Mouse (Mus musculus) MEL (cell line): ENCODE measurements at regions not wholly inside any gene's neighbourhood (a gene's known extent, or its start where the extent isn't known, plus 50 kb on each side); places are given as distances from the start of the nearest gene placed in this dataset.
"Not testable (repeated sequence)": the region's sequence is repeated elsewhere in the genome, so short reads cannot be mapped to it uniquely, and the experiment has no call there.

Source experiments
- DNase-seq: peaks from one replicate; pipeline ENCODE4 v3.0.0; 2011; ENCODE audit warnings: low read depth, low spot score
- H3K27ac ChIP-seq: 2 replicates; pipeline ENCODE4 v1.5.1; 2012; ENCODE audit warnings: low read depth, mild to moderate bottlenecking, control low read depth, low read length, moderate library complexity; ENCODE audit not compliant: control insufficient read depth
- H3K27me3 ChIP-seq, 2 experiments: fragments of 150-350 bp in 1 of 2; sonication (generic) in 1 of 2; 2 replicates each; pipeline ENCODE4 v1.6.1; 2012; ENCODE audit warnings: low read length in 2 of 2, mild to moderate bottlenecking in 2 of 2, improper control_type of control experiment in 1 of 2, moderate library complexity in 1 of 2; ENCODE audit not compliant: insufficient read depth in 2 of 2, control insufficient read depth in 1 of 2
- H3K36me3 ChIP-seq, 2 experiments: 2 replicates each; pipeline ENCODE4 v1.6.1; 2012 to 2014; ENCODE audit warnings: low read length in 2 of 2, improper control_type of control experiment in 1 of 2, inconsistent platforms in 1 of 2, mild to moderate bottlenecking in 1 of 2; ENCODE audit not compliant: insufficient read depth in 2 of 2, control insufficient read depth in 1 of 2
- H3K4me1 ChIP-seq, 2 experiments: fragments of 150-350 bp in 1 of 2; sonication (generic) in 1 of 2; 2 replicates each; pipeline ENCODE4 v1.6.1; 2012; ENCODE audit warnings: low read length in 2 of 2, improper control_type of control experiment in 1 of 2, mild to moderate bottlenecking in 1 of 2; ENCODE audit not compliant: insufficient read depth in 2 of 2, control insufficient read depth in 1 of 2
- H3K4me3 ChIP-seq, 2 experiments: fragments of 150-350 bp in 1 of 2; sonication (generic) in 1 of 2; 2 replicates each; pipeline ENCODE4 v1.5.1; 2012; ENCODE audit warnings: low read depth in 2 of 2, low read length in 2 of 2, mild to moderate bottlenecking in 2 of 2, moderate library complexity in 2 of 2, control low read depth in 1 of 2, improper control_type of control experiment in 1 of 2; ENCODE audit not compliant: control insufficient read depth in 1 of 2, insufficient read depth in 1 of 2
- H3K79me2 ChIP-seq: 2 replicates; pipeline ENCODE4 v1.6.1; 2012; ENCODE audit warnings: mild to moderate bottlenecking, low read length, moderate library complexity; ENCODE audit not compliant: control insufficient read depth, poor library complexity, insufficient read depth
- H3K9ac ChIP-seq: 2 replicates; pipeline ENCODE4 v1.6.1; 2012; ENCODE audit warnings: low read depth, mild to moderate bottlenecking, control low read depth, low read length, moderate library complexity; ENCODE audit not compliant: control insufficient read depth, poor library complexity, severe bottlenecking
- H3K9me3 ChIP-seq: fragments of 150-350 bp; sonication (generic); replicated peaks from 2 replicates; pipeline ENCODE4 v1.6.1; 2012; ENCODE audit warnings: mild to moderate bottlenecking, low read length, improper control_type of control experiment, moderate library complexity; ENCODE audit not compliant: insufficient read depth
- CTCF ChIP-seq, 3 experiments: IDR thresholded peaks in 2 of 3; conservative IDR thresholded peaks in 1 of 3; 2 replicates each; pipeline ENCODE4 v1.5.1; 2011 to 2012; ENCODE audit warnings: low read length in 3 of 3, low read depth in 2 of 3, mild to moderate bottlenecking in 2 of 3, improper control_type of control experiment in 1 of 3, inconsistent platforms in 1 of 3, mixed read lengths in 1 of 3, moderate library complexity in 1 of 3; ENCODE audit not compliant: control insufficient read depth in 1 of 3, insufficient read depth in 1 of 3, poor library complexity in 1 of 3, severe bottlenecking in 1 of 3
- EP300 ChIP-seq, 2 experiments: IDR thresholded peaks; 2 replicates each; pipeline ENCODE4 v1.6.1; 2011; ENCODE audit warnings: improper control_type of control experiment in 2 of 2, low read length in 2 of 2, low read depth in 1 of 2, mild to moderate bottlenecking in 1 of 2
- GABPA ChIP-seq: IDR thresholded peaks from 2 replicates; pipeline ENCODE4 v1.6.1; 2012; ENCODE audit warnings: low read depth, mild to moderate bottlenecking, inconsistent platforms, low read length, improper control_type of control experiment, moderate library complexity
- GATA1 ChIP-seq: IDR thresholded peaks from 2 replicates; pipeline ENCODE4 v1.6.1; 2011; ENCODE audit warnings: low read depth, low read length, improper control_type of control experiment
- HCFC1 ChIP-seq: IDR thresholded peaks from 2 replicates; pipeline ENCODE4 v1.6.1; 2012; ENCODE audit warnings: low read depth, mild to moderate bottlenecking, inconsistent platforms, low read length, improper control_type of control experiment, moderate library complexity
- JUND ChIP-seq: IDR thresholded peaks from 2 replicates; pipeline ENCODE4 v1.6.1; 2011; ENCODE audit warnings: low read depth, mild to moderate bottlenecking, improper control_type of control experiment, low read length
- MAFK ChIP-seq: IDR thresholded peaks from 2 replicates; pipeline ENCODE4 v1.6.1; 2011; ENCODE audit warnings: low read depth, mild to moderate bottlenecking, low read length, improper control_type of control experiment, borderline replicate concordance
- MAZ ChIP-seq: IDR thresholded peaks from 2 replicates; pipeline ENCODE4 v1.6.1; 2012; ENCODE audit warnings: low read depth, mild to moderate bottlenecking, inconsistent platforms, low read length, improper control_type of control experiment
- MEF2A ChIP-seq: IDR thresholded peaks from 2 replicates; pipeline ENCODE4 v1.6.1; 2014; ENCODE audit warnings: low read depth, mild to moderate bottlenecking, inconsistent platforms, low read length, improper control_type of control experiment; ENCODE audit not compliant: poor library complexity, insufficient replicate concordance, severe bottlenecking; ENCODE audit errors: extremely low read depth
- MYC ChIP-seq: IDR thresholded peaks from 2 replicates; pipeline ENCODE4 v1.6.1; 2011; ENCODE audit warnings: low read depth, mild to moderate bottlenecking, low read length, improper control_type of control experiment, moderate library complexity
- NRF1 ChIP-seq: IDR thresholded peaks from 2 replicates; pipeline ENCODE4 v1.6.1; 2014; ENCODE audit warnings: low read depth, mild to moderate bottlenecking, inconsistent platforms, low read length, improper control_type of control experiment, moderate library complexity; ENCODE audit not compliant: poor library complexity, insufficient read depth, severe bottlenecking
- POLR2AphosphoS2 ChIP-seq: IDR thresholded peaks from 2 replicates; pipeline ENCODE4 v1.6.1; 2011; ENCODE audit warnings: low read length, improper control_type of control experiment
- RAD21 ChIP-seq: IDR thresholded peaks from 2 replicates; pipeline ENCODE4 v1.6.1; 2011; ENCODE audit warnings: mild to moderate bottlenecking, low read depth, low read length, improper control_type of control experiment
- RCOR1 ChIP-seq: IDR thresholded peaks from 2 replicates; pipeline ENCODE4 v1.6.1; 2012; ENCODE audit warnings: low read depth, mild to moderate bottlenecking, inconsistent platforms, low read length, improper control_type of control experiment
- SIN3A ChIP-seq: IDR thresholded peaks from 2 replicates; pipeline ENCODE4 v1.6.1; 2012; ENCODE audit warnings: low read length, improper control_type of control experiment, inconsistent platforms
- SMC3 ChIP-seq: IDR thresholded peaks from 2 replicates; pipeline ENCODE4 v1.6.1; 2011; ENCODE audit warnings: low read depth, low read length, improper control_type of control experiment
- TAL1 ChIP-seq: IDR thresholded peaks from 2 replicates; pipeline ENCODE4 v1.6.1; 2012; ENCODE audit warnings: mild to moderate bottlenecking, inconsistent platforms, low read length, moderate library complexity, mixed read lengths
- TCF12 ChIP-seq: IDR thresholded peaks from 2 replicates; pipeline ENCODE4 v1.6.1; 2014; ENCODE audit warnings: low read depth, mild to moderate bottlenecking, inconsistent platforms, low read length, improper control_type of control experiment, moderate library complexity
- USF1 ChIP-seq: IDR thresholded peaks from 2 replicates; pipeline ENCODE4 v1.6.1; 2014; ENCODE audit warnings: low read depth, mild to moderate bottlenecking, inconsistent platforms, low read length, improper control_type of control experiment, moderate library complexity
- ZMIZ1 ChIP-seq: IDR thresholded peaks from 2 replicates; pipeline ENCODE4 v1.6.1; 2012; ENCODE audit warnings: low read depth, mild to moderate bottlenecking, inconsistent platforms, low read length, improper control_type of control experiment, moderate library complexity
- ZNF384 ChIP-seq: IDR thresholded peaks from 2 replicates; pipeline ENCODE4 v1.6.1; 2012; ENCODE audit warnings: low read depth, mild to moderate bottlenecking, inconsistent platforms, low read length, improper control_type of control experiment

DNA sequence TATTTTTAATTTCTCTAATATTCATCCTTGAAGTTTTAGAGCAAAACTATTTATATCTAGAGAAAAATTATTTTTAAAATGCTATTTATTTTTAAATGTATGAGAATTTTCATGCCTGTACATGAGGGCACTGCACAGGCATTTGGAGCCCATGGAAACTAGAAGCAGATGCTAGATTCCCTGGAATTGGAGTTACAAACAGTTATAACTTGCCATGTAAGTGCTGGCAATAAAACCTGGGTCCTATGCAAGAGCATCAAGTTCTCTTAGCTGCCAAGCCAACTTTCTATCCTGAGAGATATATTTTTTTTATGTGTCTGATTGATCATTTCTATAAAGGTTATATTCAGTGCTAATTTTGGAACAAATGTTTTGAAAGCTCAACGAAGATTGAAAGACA lies 189.7 kb upstream of the St8sia4 start:
- no peak for DNase-seq
- TF ChIP-seq USF1, result no peak
- no peak for TF ChIP-seq MAZ
- TF ChIP-seq GATA1, result no peak
- no peak for TF ChIP-seq NRF1
- no peak for TF ChIP-seq MEF2A
- no peak for TF ChIP-seq SMC3
- TF ChIP-seq GABPA, result no peak
- TF ChIP-seq TCF12, result no peak
- TF ChIP-seq JUND, result no peak
- TF ChIP-seq ZMIZ1, result no peak
- TF ChIP-seq CTCF (IDR thresholded peaks at IDR 0.05 in 2 of 3, conservative IDR thresholded peaks at IDR 0.05 in 1 of 3; ENCODE audit: control insufficient read depth in 1 of 3, insufficient read depth in 1 of 3, low read depth in 2 of 3, low read length in 3 of 3, poor library complexity in 1 of 3, severe bottlenecking in 1 of 3), result no peak
- TF ChIP-seq POLR2AphosphoS2, result no peak
- no peak for TF ChIP-seq TAL1
- TF ChIP-seq ZNF384, result no peak
- TF ChIP-seq RAD21, result no peak
- no peak for TF ChIP-seq EP300 (IDR thresholded peaks at IDR 0.05; ENCODE audit: low read depth in 1 of 2, low read length in 2 of 2)
- no peak for TF ChIP-seq SIN3A
- TF ChIP-seq MYC, result no peak
- no peak for TF ChIP-seq RCOR1
- Histone ChIP-seq H3K4me1 (no peaks in the 10 kb centered on the region), H3K79me2 (no peaks in the 10 kb centered on the region), H3K27me3 (no peaks in the 10 kb centered on the region), H3K9ac (no peak overlapping the region), H3K9me3 (no peaks in the 10 kb centered on the region), H3K27ac (no peak overlapping the region), H3K4me3 (no peak overlapping the region), H3K36me3 (no peaks in the 10 kb centered on the region)

- Histone ChIP-seq H3K9ac (no peak overlapping the region), H3K9me3 (no peaks in the 10 kb centered on the region), H3K27ac (no peak overlapping the region), H3K4me3 (no peak overlapping the region), H3K27me3 (no peaks in the 10 kb centered on the region), H3K4me1 (no peaks in the 10 kb centered on the region), H3K79me2 (no peaks in the 10 kb centered on the region), H3K36me3 (no peaks in the 10 kb centered on the region)
- no peak for DNase-seq
- TF ChIP-seq SMC3 (peak; percentile 46), SIN3A (no peak), RAD21 (peak; percentile 53), CTCF (IDR thresholded peaks at IDR 0.05 in 2 of 3, conservative IDR thresholded peaks at IDR 0.05 in 1 of 3; ENCODE audit: control insufficient read depth in 1 of 3, insufficient read depth in 1 of 3, low read depth in 2 of 3, low read length in 3 of 3, poor library complexity in 1 of 3, severe bottlenecking in 1 of 3) (peak in 1 of 3 experiments; percentile 34; a peak in 2 of 6 replicates), MAFK (no peak), HCFC1 (no peak)
Observed at GRCm38 (mm10) chr1:95834652-95835051, 167.3 kb upstream of the St8sia4 start.

DNA sequence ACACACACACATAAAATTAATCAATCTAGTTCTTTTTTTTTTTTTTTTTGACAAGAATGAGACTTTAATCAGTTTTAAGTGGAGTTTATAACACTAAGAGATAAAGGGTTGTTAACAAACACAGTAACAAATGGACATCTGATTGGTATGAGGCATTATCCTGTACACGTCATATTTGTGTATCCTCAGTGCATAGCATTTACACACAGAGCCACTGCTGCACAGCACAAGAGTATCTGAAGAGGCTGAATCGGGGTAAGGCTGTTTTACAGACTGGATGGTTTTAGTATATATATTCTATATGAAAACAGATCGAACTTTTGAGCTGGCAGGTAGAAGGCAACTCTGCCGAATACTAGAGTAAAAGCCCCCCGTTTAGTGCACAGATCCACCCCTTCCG lies 163.3 kb upstream of the St8sia4 start:
- not testable (repeated sequence) for H3K9me3 ChIP-seq, H3K27ac ChIP-seq, H3K4me1 ChIP-seq, DNase-seq, H3K27me3 ChIP-seq, H3K36me3 ChIP-seq, H3K4me3 ChIP-seq, H3K9ac ChIP-seq, H3K79me2 ChIP-seq
